Mouse (Mus musculus) brain, embryonic 14.5 days (tissue): ENCODE measurements around the gene Bloc1s3. TPM values are rescaled to one million over a fixed set of nuclear protein-coding genes. Genes with fewer than 3 reads are reported as not detected.

Experiments
- DNase-seq: peaks from one replicate; pipeline ENCODE4 v3.0.0-alpha.2; 2011; ENCODE audit warnings: low read depth
- CTCF ChIP-seq: fragments of 200-500 bp; IDR thresholded peaks from 2 replicates; pipeline ENCODE4 v1.5.1; 2012; ENCODE audit warnings: inconsistent platforms, mild to moderate bottlenecking, moderate library complexity, borderline replicate concordance; ENCODE audit not compliant: insufficient read depth, insufficient read length; ENCODE audit errors: extremely low read depth
- POLR2A ChIP-seq: fragments of 200-500 bp; IDR thresholded peaks from 2 replicates; pipeline ENCODE4 v1.6.1; 2012; ENCODE audit warnings: mild to moderate bottlenecking, inconsistent platforms, borderline replicate concordance; ENCODE audit not compliant: poor library complexity, insufficient read depth, insufficient read length, severe bottlenecking; ENCODE audit errors: extremely low read depth
- polyA plus RNA-seq: library from polyadenylated mRNA; depleted of rRNA; stranded (reverse); fragments of >200 nt; gene quantifications from 2 replicates; pipeline ENCODE4 v1.2.3, GENCODE M21; 2012

The Bloc1s3 gene
- polyA plus RNA-seq, 1 experiment = 11.2 TPM

GRCm38 (mm10) chr7:19469404-19469803, 38.8 kb downstream of the Bloc1s3 start:
- TF ChIP-seq POLR2A (no peak), CTCF (no peak)
- DNase-seq = no peak

- peak; percentile 11 for DNase-seq
- TF ChIP-seq POLR2A = no peak
Observed at GRCm38 (mm10) chr7:19468279-19468678, 39.9 kb downstream of the Bloc1s3 start.

- DNase-seq = no peak
Observed at GRCm38 (mm10) chr7:19467638-19468037, 40.5 kb downstream of the Bloc1s3 start.

GRCm38 (mm10) chr7:19466602-19467145, 41.5 kb downstream of the Bloc1s3 start:
- no peak for TF ChIP-seq POLR2A
- no peak for TF ChIP-seq CTCF

More at GRCm38 (mm10) chr7:19467638-19468037, 40.5 kb downstream of the Bloc1s3 start:
- TF ChIP-seq POLR2A (no peak), CTCF (no peak)

GRCm38 (mm10) chr7:19464367-19465307, 43.5 kb downstream of the Bloc1s3 start:
- no peak for TF ChIP-seq CTCF
- TF ChIP-seq POLR2A = no peak
- no peak for DNase-seq

More at GRCm38 (mm10) chr7:19466602-19467145, 41.5 kb downstream of the Bloc1s3 start:
- no peak for DNase-seq

- TF ChIP-seq POLR2A (no peak), CTCF (no peak)
- DNase-seq = no peak
Observed at GRCm38 (mm10) chr7:19462884-19463381, 45.2 kb downstream of the Bloc1s3 start, which contains the start of gene Exoc3l2. Gene Exoc3l2 (plus strand): TSS chr7:19463331.

GRCm38 (mm10) chr7:19462443-19462842, 45.7 kb downstream of the Bloc1s3 start:
- TF ChIP-seq CTCF (no peak), POLR2A (no peak)

GRCm38 (mm10) chr7:19461488-19461887, 46.7 kb downstream of the Bloc1s3 start:
- DNase-seq = peak; percentile 80
- TF ChIP-seq POLR2A (no peak), CTCF (peak; percentile 91)

More at GRCm38 (mm10) chr7:19462443-19462842, 45.7 kb downstream of the Bloc1s3 start:
- DNase-seq = no peak

GRCm38 (mm10) chr7:19460500-19460899, 47.7 kb downstream of the Bloc1s3 start:
- TF ChIP-seq POLR2A (no peak), CTCF (no peak)
- DNase-seq = no peak

- TF ChIP-seq CTCF = no peak
- no peak for DNase-seq
Observed at GRCm38 (mm10) chr7:19459144-19459870, 48.9 kb downstream of the Bloc1s3 start.

- peak; percentile 27; the same call in 1 of the 2 replicates for TF ChIP-seq POLR2A
- TF ChIP-seq CTCF = no peak
- peak; percentile 93 for DNase-seq
Observed at GRCm38 (mm10) chr7:19458591-19459111, 49.5 kb downstream of the Bloc1s3 start, which contains the start of gene Mark4. Gene Mark4 (minus strand): TSS chr7:19458821.
